Mouse (Mus musculus) megakaryocyte, embryonic 14.5 days (primary cell): ENCODE data around the gene Rybp.

Source experiments
- FLI1 ChIP-seq: IDR thresholded peaks from 2 replicates; pipeline ENCODE4 v1.6.1; 2012; ENCODE audit warnings: low read length, inconsistent platforms, mixed read lengths
- GATA1 ChIP-seq: IDR thresholded peaks from 3 replicates; pipeline ENCODE4 v1.6.1; 2012; ENCODE audit warnings: mixed read lengths, low read length, inconsistent platforms, borderline replicate concordance

DNA sequence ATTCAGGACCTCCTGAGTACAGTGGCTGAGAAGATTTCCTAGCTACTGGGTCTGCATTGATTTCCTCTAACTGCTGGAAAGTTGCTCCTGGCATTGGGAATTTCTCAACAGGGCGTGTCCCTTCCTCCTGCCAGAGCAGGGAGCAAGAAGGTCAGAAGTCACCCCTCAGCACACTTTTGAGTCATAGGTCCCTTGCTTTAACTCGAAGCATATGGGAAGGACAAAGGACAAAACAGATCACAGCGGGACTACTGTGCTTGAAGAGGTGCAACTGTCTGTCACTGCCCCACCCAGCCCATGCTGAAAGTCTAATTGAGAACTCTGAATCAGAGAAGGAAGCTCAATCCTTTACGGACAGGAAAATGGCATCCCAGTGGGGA is 106.4 kb downstream of the Rybp start:
- TF ChIP-seq GATA1: no peak
- no peak for TF ChIP-seq FLI1
